Mouse (Mus musculus): ENCODE results near the gene S100a6. TPM values are rescaled to one million over a fixed set of nuclear protein-coding genes. Genes with fewer than 3 reads are reported as not detected.

S100a6 gene
- polyA plus RNA-seq, 1 experiment from 2014 or later, result 449 TPM

DNA sequence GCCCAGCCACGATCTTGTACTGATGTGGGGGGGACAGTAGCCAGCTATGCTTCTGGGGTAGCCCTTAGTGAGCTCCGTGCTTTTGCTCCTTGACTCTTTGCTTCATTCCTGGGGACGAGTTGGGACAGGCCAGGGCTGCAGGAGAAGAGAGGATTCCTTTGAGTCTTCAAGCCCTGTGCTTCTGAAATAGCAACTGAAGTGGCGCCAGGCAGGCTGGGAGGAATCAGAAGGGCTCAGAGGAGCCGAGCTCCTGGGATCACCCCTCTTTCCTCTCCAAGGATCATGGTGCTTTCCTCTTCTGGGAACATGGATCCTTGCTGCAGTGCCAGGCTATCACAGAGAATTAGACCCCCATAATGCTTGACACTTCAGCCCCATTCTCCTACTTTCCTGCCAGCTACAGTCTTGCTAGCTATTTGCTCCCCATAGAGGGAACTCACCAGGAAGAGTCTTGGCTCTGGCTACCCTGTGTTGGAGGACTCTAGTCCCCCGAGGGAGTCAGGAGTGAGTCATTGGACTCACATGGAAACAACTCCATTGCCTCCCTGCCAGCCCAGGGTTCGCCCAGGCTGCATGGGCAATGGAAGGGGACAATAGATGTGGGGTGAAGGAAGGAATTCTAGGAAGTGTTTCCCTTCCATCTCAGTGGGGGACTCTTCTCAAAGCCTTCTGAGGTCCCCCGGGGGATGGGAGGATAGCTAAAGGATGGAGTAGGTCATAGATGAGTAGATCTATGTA, 12.1 kb upstream of the S100a6 start:
- H3K4me1 ChIP-seq, result peaks cover 62% of the 10 kb centered on the region
- H3K27me3 ChIP-seq, result no peaks in the 10 kb centered on the region
- H3K4me2 ChIP-seq (replicated peaks), result no peak overlapping the region
- ATAC-seq (ENCODE audit: insufficient number of reproducible peaks, low FRiP score, low TSS enrichment, low read depth), result no peak
- 62% methylated on average over 8 of the region's 8 CpGs for WGBS
- H3K9me3 ChIP-seq (replicated peaks), result no peaks in the 10 kb centered on the region
- no peaks in the 10 kb centered on the region for H3K36me3 ChIP-seq
- H3K4me3 ChIP-seq (replicated peaks), result no peak overlapping the region
- no peak overlapping the region for H3K9ac ChIP-seq
- H3K27ac ChIP-seq (replicated peaks), result peak overlapping the region; percentile 68

DNA sequence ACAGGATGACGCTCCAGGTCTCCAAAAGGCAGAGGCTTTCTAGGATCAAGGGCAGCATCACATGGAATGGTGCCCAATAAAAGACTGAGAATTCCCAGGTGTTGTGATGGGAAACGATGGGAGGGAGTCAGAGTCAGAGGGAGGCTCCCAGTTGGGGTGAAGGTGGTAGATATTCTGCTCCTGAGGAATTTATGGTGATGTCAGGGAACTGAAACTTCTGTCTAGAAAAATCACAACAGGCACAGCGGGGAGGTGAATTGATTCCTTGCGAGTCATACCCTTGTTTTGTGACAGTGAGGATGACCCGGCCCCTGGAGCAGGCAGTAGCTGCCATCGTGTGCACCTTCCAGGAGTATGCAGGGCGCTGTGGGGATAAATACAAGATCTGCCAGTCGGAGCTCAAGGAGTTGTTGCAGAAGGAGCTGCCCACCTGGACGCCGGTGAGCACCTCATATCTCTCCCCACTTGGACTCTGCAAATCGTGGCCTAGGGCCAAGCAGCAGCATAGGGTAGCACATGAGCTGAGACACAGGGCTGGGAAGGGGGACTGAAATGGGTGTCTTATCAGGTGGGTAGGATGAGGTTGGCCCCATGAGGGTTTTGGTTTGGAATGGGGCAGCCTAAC, 11.1 kb upstream of the S100a6 start, which contains the start of gene Gm42674:
Gene Gm42674, plus strand, starts transcription at position 419 of the 625 bp plus-strand sequence.
- Histone ChIP-seq H3K4me3 (replicated peaks) (no peak within 1 kb of the TSS), H3K9me3 (replicated peaks) (no peaks in the 10 kb centered on the region), H3K4me1 (peaks cover 71% of the 10 kb centered on the region), H3K36me3 (no peaks in the 10 kb centered on the region), H3K9ac (no peak within 1 kb of the TSS), H3K27me3 (no peaks in the 10 kb centered on the region), H3K4me2 (replicated peaks) (no peak within 1 kb of the TSS), H3K27ac (replicated peaks) (peak within 1 kb of the TSS; percentile 92)
- 83% methylated on average over 11 of the region's 11 CpGs for WGBS
- ATAC-seq (ENCODE audit: insufficient number of reproducible peaks, low FRiP score, low TSS enrichment, low read depth), result no peak

DNA sequence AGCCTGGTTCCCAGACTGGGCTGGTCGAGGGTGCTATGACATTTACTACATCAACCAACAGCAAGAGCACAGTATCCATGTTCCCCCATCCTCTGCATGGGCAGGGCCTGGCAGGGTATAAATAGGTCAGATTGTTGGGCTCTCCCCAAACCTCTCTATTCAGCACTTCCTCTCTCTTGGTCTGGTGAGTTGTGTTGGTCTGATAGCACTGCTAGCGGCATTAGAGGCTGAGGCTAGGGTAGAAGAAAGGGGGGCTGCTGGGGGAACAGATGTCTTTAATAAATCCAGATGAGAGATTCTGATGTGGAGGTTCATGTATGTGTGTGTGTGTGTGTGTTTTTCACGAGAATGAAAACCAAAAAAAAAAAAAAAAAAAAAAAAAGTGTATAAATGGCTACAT, 9.1 kb upstream of the S100a6 start, which contains the start of gene S100a4:
Gene S100a4, plus strand, starts transcription at position 149 of the 400 bp plus-strand sequence.
- ATAC-seq (ENCODE audit: insufficient number of reproducible peaks, low FRiP score, low TSS enrichment, low read depth), result peak; percentile 17; the same call in 1 of the 2 replicates

DNA sequence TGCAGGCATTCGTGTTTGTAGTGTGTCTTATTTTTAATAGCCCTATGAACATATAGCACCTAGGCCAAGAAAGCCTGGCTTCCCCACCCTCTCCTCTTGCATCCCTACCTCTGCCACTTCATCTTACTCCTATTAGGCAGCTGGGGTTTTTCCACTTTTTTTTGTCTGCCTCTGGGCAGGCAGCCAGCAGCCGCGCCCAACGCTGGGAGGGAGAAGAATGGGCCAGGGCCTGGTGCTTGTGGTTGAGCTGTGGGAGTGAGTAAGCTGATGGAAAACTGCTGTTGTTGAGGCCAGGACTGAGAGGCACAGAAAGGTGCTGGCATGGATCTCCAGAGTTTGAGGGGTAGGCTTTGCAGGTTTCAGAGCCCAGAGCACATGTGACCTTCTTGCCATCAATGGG, 8.3 kb upstream of the S100a6 start:
- H3K27me3 ChIP-seq, result no peaks in the 10 kb centered on the region
- H3K9ac ChIP-seq, result no peak overlapping the region
- H3K9me3 ChIP-seq (replicated peaks), result no peaks in the 10 kb centered on the region
- peak overlapping the region; percentile 92 for H3K27ac ChIP-seq (replicated peaks)
- no peak overlapping the region for H3K4me3 ChIP-seq (replicated peaks)
- ATAC-seq (ENCODE audit: insufficient number of reproducible peaks, low FRiP score, low TSS enrichment, low read depth), result peak; percentile 79
- H3K36me3 ChIP-seq, result no peaks in the 10 kb centered on the region
- WGBS, result 5% methylated on average over 4 of the region's 4 CpGs
- H3K4me2 ChIP-seq (replicated peaks), result 0 out of 2 replicates have a peak overlapping the region, but pooled peaks have one; percentile 6
- peaks cover 76% of the 10 kb centered on the region for H3K4me1 ChIP-seq

More for the DNA sequence above, 9.1 kb upstream of the S100a6 start, which contains the start of gene S100a4:
- no peak within 1 kb of the TSS for H3K9ac ChIP-seq
- H3K27ac ChIP-seq (replicated peaks), result peak within 1 kb of the TSS; percentile 92
- H3K4me2 ChIP-seq (replicated peaks), result 0 out of 2 replicates have a peak within 1 kb of the TSS, but pooled peaks have one; percentile 6
- peaks cover 76% of the 10 kb centered on the region for H3K4me1 ChIP-seq
- H3K27me3 ChIP-seq, result no peaks in the 10 kb centered on the region
- no peaks in the 10 kb centered on the region for H3K9me3 ChIP-seq (replicated peaks)
- no peak within 1 kb of the TSS for H3K4me3 ChIP-seq (replicated peaks)
- no peaks in the 10 kb centered on the region for H3K36me3 ChIP-seq
- WGBS, result 29% methylated on average over 3 of the region's 3 CpGs

DNA sequence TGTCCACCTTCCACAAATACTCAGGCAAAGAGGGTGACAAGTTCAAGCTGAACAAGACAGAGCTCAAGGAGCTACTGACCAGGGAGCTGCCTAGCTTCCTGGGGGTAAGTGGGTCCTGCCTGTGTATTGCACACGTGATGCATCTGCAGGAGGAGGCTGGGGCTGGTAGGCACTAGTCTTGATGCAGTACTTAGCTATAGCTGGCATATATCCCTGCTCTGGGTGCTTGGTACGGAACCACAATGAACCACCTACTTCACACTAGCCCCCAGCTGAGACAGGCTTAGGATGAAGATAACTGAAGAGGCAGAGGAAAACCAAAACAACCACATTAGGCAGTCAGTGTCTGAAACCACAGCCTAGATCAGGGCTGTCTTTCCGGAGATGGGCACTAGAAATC, 7.6 kb upstream of the S100a6 start:
- Histone ChIP-seq H3K27me3 (no peaks in the 10 kb centered on the region), H3K4me2 (replicated peaks) (no peak overlapping the region), H3K36me3 (no peaks in the 10 kb centered on the region), H3K4me1 (peaks cover 70% of the 10 kb centered on the region), H3K27ac (replicated peaks) (peak overlapping the region; percentile 92), H3K9ac (no peak overlapping the region), H3K4me3 (replicated peaks) (no peak overlapping the region), H3K9me3 (replicated peaks) (no peaks in the 10 kb centered on the region)
- ATAC-seq (ENCODE audit: insufficient number of reproducible peaks, low FRiP score, low TSS enrichment, low read depth), result no peak
- WGBS, result 63% methylated on average over 3 of the region's 3 CpGs

DNA sequence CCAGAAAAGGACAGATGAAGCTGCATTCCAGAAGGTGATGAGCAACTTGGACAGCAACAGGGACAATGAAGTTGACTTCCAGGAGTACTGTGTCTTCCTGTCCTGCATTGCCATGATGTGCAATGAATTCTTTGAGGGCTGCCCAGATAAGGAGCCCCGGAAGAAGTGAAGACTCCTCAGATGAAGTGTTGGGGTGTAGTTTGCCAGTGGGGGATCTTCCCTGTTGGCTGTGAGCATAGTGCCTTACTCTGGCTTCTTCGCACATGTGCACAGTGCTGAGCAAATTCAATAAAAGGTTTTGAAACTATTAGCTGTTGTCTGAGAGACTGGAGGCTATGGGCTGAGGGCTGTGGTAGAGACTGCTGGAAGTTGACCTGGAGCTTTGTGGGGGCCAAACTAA, 6.9 kb upstream of the S100a6 start:
- Histone ChIP-seq H3K4me2 (replicated peaks) (no peak overlapping the region), H3K27ac (replicated peaks) (peak overlapping the region; percentile 92)
- peak; percentile 9; the same call in 1 of the 2 replicates for ATAC-seq (ENCODE audit: insufficient number of reproducible peaks, low FRiP score, low TSS enrichment, low read depth)

DNA sequence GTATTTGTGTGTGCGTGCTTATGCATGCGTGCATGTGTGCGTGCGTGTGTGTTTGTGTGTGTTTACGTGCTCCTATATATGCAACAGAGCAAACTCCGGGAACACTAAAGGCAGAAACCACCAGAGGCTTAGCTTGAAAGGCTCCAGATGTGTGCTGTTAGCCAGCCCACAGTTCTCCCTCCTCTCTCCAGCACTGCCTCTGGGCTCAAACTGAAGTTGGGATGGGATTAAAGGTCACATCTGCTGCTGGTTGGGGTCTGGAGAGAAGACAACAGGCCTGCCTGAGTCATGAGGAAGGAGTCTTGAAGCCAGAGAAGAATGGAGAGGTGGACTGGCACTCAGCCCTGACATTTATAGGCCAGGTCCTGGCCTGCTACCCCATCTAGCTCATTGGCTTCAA, 6.5 kb upstream of the S100a6 start:
- H3K27me3 ChIP-seq, result no peaks in the 10 kb centered on the region
- no peaks in the 10 kb centered on the region for H3K9me3 ChIP-seq (replicated peaks)
- H3K4me2 ChIP-seq (replicated peaks), result no peak overlapping the region
- no peak overlapping the region for H3K4me3 ChIP-seq (replicated peaks)
- H3K4me1 ChIP-seq, result peaks cover 58% of the 10 kb centered on the region
- 50% methylated on average over 6 of the region's 6 CpGs for WGBS
- H3K36me3 ChIP-seq, result no peaks in the 10 kb centered on the region
- no peak overlapping the region for H3K9ac ChIP-seq
- peak overlapping the region; percentile 92 for H3K27ac ChIP-seq (replicated peaks)
- ATAC-seq (ENCODE audit: insufficient number of reproducible peaks, low FRiP score, low TSS enrichment, low read depth), result peak; percentile 63

More for the DNA sequence above, 6.9 kb upstream of the S100a6 start:
- Histone ChIP-seq H3K9ac (no peak overlapping the region), H3K27me3 (no peaks in the 10 kb centered on the region), H3K4me3 (replicated peaks) (no peak overlapping the region), H3K9me3 (replicated peaks) (no peaks in the 10 kb centered on the region), H3K4me1 (peaks cover 63% of the 10 kb centered on the region), H3K36me3 (no peaks in the 10 kb centered on the region)
- 48% methylated on average over 2 of the region's 2 CpGs for WGBS

DNA sequence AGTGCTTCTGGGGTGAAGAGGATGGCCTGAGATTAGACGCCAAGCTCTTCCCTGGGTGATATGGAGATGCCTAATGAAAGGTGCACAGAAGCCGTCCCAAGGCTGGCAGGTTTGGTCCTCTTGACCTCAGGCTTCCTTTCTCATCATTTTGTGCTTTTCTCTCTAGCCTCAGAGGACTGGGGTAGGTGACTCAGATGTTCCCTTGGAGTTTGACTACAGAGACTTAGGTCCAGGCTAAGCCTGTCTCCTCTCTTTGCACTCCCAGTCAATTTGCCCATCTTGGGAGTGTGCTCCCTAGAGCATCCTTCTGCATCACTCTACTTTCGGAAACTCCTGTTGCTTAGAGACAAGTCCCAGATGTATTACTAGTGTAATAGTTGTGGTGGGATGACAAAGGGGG, 5.3 kb upstream of the S100a6 start:
- H3K4me3 ChIP-seq (replicated peaks), result no peak overlapping the region
- 89% methylated on average over 3 of the region's 3 CpGs for WGBS
- H3K9ac ChIP-seq, result no peak overlapping the region
- no peaks in the 10 kb centered on the region for H3K36me3 ChIP-seq
- ATAC-seq (ENCODE audit: insufficient number of reproducible peaks, low FRiP score, low TSS enrichment, low read depth), result no peak
- H3K27ac ChIP-seq (replicated peaks), result peak overlapping the region; percentile 30; the same call in 1 of the 2 replicates
- peaks cover 51% of the 10 kb centered on the region for H3K4me1 ChIP-seq
- no peak overlapping the region for H3K4me2 ChIP-seq (replicated peaks)
- no peaks in the 10 kb centered on the region for H3K27me3 ChIP-seq
- H3K9me3 ChIP-seq (replicated peaks), result no peaks in the 10 kb centered on the region

DNA sequence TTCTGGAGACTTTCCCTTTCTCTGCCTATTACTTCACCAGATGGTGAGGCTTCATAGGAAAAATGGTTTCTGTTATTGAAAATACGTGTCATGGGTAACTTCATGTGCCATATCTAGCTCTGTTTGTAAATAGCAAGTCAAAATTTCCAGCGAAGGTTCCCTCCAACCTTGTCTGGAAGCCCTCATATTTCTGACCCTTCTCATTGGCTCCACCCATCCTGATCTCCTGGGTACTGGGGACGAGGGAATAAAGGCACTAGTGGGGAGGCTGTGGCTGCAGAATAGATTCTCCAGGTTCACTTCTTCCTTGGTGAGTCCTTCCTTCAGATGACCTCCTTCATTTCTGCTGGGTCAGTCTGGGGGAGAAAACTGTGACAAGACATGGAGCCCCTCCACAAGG, 4.5 kb upstream of the S100a6 start, which contains the start of gene S100a5:
Gene S100a5, plus strand, starts transcription at position 301 of the 400 bp plus-strand sequence.
- H3K4me3 ChIP-seq (replicated peaks), result no peak within 1 kb of the TSS
- H3K36me3 ChIP-seq, result no peaks in the 10 kb centered on the region
- no peak for ATAC-seq (ENCODE audit: insufficient number of reproducible peaks, low FRiP score, low TSS enrichment, low read depth)
- H3K9ac ChIP-seq, result no peak within 1 kb of the TSS
- H3K4me1 ChIP-seq, result peaks cover 50% of the 10 kb centered on the region
- 62% methylated on average over 3 of the region's 3 CpGs for WGBS
- no peaks in the 10 kb centered on the region for H3K27me3 ChIP-seq
- H3K27ac ChIP-seq (replicated peaks), result peak within 1 kb of the TSS; percentile 30; the same call in 1 of the 2 replicates
- no peaks in the 10 kb centered on the region for H3K9me3 ChIP-seq (replicated peaks)
- no peak within 1 kb of the TSS for H3K4me2 ChIP-seq (replicated peaks)

DNA sequence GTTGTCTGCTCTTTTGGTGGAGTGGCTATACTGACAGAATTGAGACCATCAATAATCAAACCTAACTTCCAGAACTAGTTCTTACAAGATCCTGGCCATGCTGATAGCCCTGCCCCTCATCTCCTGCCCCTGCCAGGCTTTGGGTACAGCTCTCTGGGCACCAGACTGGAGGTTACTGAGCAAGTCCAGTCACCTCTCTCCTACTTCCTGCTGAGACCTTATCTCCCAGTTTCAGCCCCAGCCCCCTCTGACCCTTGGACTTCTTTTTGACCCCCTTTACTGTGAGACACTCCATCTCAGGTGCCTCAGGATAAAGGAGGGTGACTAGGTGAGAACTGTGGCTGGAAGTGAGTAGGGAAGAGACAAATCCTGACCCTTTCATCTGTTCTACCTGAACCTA, 3.6 kb upstream of the S100a6 start:
- no peak overlapping the region for H3K9ac ChIP-seq
- no peak overlapping the region for H3K27ac ChIP-seq (replicated peaks)
- no peak overlapping the region for H3K4me3 ChIP-seq (replicated peaks)
- no peaks in the 10 kb centered on the region for H3K36me3 ChIP-seq
- no peaks in the 10 kb centered on the region for H3K27me3 ChIP-seq
- no peak for ATAC-seq (ENCODE audit: insufficient number of reproducible peaks, low FRiP score, low TSS enrichment, low read depth)
- peaks cover 49% of the 10 kb centered on the region for H3K4me1 ChIP-seq
- no peak overlapping the region for H3K4me2 ChIP-seq (replicated peaks)
- no peaks in the 10 kb centered on the region for H3K9me3 ChIP-seq (replicated peaks)

DNA sequence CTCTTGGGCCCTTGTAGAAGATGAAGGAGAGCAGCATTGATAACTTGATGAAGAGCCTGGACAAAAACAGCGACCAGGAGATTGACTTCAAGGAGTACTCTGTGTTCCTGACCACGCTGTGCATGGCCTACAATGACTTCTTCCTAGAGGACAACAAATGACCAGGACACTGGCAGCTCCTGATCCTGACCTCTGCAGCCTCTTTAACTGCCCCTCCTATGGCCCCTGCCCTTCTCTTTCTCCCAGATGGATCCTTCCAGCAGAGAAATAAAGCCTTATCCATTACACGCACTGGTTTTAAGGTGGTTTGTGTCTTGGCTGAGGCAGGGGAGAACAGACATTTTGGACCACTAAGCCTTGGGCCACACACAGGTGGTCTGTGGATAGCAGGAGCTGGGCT, 1.2 kb upstream of the S100a6 start:
- Histone ChIP-seq H3K27ac (replicated peaks) (no peak overlapping the region), H3K4me3 (replicated peaks) (no peak overlapping the region), H3K4me1 (peaks cover 40% of the 10 kb centered on the region), H3K27me3 (no peaks in the 10 kb centered on the region), H3K36me3 (no peaks in the 10 kb centered on the region), H3K4me2 (replicated peaks) (no peak overlapping the region), H3K9ac (no peak overlapping the region), H3K9me3 (replicated peaks) (no peaks in the 10 kb centered on the region)
- ATAC-seq (ENCODE audit: insufficient number of reproducible peaks, low FRiP score, low TSS enrichment, low read depth), result no peak
- 87% methylated on average over 3 of the region's 3 CpGs for WGBS

Data from embryonic facial prominence, embryonic 15.5 days (tissue).